Mouse (Mus musculus) heart, adult 11 months (tissue): ENCODE data around the gene Gli2.

Experiments used
- DNase-seq: peaks from one replicate; pipeline ENCODE4 v3.0.0; 2022

Gli2 gene

DNA sequence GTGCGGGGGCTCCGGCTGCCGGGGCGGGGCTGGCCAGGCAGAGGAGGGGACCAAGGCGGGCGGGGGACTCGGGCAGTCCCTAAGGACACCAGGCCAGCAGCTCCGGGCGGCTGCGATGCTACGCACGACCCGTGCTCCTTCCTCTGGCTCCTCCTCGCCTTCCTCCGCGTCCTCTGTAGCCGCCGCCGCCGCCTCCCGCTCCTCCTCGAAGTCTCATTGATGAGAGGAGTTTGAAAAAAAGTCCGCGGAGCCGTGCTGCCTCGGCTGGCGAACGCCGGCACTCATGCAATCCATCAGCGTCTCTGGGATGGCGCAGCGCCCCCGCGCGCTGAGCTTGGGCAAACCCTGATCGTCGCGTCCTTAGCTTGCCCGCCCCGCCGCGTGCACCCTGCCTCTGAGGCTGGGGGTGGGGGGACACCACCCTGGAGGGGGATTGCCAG lies at the start of gene Gli2:
Gli2 (minus strand) TSS at position 218 of the 440 bp plus-strand sequence.
- DNase-seq: peak; percentile 98

DNA sequence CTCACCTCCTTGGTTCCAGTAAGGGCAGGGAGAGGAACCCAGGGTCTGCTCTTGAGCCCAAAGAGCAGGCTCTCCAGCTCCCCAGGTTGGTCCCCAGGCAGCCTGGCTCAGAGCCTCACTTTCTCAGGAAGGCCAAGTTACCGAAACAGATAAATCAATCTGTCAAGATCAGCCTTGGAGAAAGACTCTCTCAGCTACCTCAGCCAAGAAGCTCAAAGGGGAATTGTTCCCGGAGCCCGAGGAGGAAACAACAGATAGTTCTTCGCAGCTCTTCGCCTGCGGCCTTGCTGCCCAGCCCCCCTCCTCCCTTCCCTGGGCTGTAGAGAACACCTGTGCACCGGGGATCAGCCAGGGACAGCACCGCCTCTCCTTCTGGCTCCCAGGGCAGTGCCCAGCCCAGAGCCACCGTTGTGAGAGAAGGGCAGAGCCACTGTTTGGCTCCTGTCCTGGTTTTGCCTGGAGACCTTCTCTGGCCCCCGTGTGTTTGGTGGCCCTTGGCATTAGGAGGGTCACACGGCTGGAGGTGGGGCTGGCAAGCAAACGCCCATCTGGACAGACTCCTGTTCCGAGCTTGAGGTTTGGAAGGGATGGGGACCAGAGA lies 44.6 kb upstream of the Gli2 start:
- DNase-seq: no peak

DNA sequence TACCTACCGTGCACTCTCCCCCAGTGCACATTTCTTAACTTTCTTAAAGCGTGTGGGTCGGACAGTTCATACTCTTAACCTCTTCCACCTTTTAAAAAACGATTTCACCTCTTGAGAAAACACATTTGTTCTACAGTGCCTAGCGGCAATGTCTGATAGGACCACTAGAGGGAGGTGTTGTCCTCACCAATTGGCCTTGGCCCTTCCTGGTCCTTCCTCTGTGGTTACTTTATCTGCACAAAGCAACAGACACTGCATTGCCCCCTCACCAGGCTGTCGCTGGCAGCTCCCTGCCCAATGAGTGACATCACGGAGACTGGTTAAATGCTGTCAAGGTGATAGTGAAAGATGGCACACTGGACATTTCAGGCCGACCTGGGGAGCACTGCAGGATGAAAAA lies 40.3 kb upstream of the Gli2 start:
- DNase-seq: no peak

DNA sequence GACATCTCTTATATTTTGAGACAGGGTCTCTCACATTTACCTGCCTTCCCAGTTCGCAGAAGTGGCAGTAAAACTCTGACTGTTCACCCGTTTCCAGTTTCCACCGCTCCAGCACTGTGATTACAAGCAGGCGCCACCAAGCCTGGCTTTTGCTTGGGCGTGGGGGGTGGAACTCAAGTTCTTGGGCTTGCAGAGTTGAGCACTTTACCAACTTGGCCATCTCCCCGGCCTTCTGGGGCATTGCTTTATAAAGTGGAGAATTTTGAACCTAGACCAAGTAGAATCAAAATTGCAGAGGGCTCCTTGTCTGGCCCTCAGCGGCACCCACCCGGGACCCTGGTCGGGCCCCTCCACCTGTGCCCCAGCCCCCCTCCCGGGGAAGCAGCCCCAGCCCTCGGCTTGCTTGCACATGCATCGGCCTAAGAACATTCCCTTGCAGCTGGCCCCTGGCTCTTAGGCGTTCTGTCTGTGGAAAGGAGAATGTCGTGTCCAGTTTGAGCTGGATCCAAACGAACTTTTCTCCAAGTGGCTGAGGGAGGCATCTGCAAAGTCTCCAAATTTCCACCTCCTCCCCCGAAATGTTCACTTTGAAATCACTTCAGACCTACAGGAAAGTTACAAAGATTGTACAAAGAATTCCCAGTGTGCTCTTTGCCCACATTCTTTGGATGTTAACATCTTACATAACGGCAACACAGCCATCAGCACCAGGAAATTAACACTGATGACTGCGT lies 36.6 kb upstream of the Gli2 start:
- DNase-seq: peak; percentile 93

DNA sequence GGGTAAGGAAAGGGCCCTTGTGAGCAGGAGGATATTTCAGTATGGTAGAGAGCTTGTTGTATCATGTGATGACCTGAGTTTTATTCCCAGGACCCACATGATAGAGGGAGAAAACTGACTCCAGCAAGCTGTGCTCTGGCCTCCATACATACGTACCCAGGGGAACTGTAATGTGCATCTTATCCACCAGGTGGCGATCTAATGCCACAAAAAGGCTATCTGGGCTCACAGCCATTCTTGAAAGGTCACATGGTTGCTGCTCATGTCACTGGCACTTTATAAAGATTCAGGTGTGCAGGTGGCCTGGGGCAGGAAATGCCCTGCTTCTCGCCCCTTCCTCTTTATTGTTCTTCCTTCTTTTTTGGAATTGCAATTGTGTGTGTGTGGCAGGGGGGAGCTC lies 34.1 kb upstream of the Gli2 start:
- DNase-seq: peak; percentile 93

DNA sequence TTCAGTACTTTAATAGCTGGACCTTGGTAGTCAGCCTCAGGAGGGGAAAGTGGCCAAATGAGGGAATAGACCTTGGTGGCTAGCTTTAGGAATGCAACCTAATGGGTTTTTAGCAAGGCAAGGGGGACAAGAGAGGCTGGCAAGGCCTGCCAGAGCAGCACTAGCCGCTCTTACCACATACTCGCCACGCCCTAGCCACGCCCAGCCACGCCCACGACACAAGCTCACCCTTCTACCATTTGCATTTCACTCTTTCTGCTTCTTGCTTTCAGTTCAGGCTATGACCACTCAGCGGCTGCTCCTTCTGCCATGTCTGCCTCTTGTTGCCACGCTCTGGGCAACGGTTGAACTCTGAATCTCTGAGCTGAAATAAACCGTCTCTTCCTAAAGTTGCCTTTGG lies 32.4 kb upstream of the Gli2 start:
- DNase-seq: no peak

DNA sequence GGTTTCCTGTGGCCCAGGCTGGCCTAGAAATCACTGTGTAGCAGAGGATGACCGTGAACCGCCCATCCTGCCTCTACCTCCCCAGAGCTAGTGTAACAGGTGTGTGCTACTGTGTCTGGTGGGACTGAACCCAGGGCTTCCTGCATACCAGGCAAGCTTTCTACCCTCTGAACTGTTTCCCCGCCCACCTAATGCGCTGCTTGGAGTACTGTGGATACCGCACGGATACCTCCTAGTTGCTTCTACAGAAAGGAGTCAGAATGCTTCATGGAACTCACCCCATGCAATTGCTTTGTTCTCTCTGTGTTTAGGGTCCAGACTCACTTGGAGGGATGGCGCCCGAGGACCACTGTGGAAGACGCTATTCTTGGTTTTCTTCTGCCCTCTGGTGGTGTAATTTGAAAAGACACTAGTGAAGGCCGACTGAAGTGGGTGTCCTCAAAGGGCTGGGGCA lies 30.1 kb upstream of the Gli2 start:
- no peak for DNase-seq

DNA sequence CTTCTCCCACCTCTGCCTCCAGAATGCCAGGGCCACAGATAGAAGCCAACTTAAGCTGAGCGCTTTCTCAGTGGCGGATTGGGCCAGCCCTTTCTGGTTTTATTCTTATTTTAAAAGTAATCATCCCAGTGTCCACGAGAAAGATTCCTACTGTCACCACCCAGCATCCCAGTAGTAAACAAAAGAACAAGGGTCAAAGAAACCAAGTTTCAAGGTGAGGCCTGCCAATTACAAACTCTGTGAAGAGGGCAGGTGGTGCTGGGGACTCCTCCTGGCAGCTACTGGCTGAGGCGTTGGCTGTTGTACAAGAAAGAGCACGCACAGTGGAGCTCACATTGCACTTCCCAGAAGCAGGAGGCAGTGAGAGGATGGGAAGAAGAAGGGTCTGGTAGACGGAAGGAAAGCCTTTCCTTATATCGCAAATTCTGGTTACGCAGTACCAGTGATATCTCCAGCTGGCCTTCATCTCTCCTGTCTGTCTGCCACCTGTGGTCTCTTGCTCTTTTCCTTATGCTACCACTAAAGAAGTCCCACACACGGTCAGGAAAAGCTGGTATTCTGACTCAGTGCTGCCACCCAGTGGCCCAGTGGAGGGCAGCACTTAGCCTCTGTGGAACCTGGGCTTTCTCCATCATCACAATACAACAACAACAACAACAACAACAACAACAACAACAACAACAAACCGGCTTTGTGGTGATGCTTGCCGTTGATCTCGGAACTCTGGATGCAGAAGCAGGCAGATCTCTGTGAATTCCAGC lies 29.0 kb upstream of the Gli2 start:
- DNase-seq: no peak

DNA sequence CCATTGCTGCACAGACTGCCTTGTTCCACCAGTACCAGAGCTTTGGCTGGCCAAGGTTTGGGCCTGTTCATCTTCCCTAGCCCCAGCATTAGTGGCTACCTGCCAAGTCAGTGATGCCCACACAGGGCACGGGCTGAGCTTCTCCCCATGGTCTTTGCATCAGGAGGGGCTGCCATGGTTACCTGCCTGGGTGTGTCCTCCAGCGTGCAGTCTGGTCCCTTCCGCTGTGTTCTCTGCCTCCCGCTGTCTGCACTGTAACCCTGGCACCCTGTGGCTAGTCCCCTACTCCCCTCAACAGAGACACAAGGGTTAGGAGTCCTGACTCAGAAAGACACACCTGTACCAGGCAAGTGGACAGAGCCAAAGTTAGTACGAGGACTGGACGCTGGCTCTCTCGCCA lies 24.5 kb upstream of the Gli2 start:
- DNase-seq: no peak

DNA sequence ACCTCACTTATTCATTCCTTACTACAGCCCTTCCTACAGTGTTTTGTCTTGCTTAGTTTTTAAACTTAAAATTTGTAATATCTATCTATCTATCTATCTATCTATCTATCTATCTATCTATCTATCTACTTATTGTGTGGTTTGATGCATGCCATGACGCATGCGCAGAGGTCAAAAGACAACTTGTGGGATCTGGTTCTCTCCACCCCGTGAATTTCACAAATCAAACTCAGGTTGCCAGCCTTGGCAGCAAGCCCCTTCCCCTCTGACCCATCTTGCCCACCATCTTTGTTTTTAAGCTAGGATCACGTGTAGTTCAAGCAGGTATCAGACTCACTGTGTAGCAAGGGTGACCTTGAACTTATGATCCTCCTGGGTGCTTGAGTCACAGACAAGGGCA lies 22.9 kb upstream of the Gli2 start:
- no peak for DNase-seq

DNA sequence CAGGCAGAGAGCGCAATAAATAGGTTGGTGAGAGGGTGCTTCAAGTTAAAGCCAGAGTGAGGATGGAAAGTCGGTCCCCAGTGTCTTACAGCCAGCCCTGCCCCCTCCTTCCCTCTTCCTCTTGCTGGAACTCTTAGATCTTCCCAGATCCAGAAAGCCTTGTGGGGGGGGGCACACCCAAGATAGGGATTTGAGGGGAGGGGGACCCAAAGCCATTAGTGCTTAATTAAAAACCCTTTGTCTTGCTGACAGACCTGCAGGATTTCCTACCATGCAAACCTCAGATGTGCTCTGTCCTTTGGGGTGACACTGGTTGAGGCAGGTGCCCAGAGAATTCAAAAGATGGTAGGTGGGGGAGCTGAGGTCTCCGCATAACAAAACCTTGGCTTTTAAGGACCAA lies 22.5 kb upstream of the Gli2 start:
- no peak for DNase-seq

DNA sequence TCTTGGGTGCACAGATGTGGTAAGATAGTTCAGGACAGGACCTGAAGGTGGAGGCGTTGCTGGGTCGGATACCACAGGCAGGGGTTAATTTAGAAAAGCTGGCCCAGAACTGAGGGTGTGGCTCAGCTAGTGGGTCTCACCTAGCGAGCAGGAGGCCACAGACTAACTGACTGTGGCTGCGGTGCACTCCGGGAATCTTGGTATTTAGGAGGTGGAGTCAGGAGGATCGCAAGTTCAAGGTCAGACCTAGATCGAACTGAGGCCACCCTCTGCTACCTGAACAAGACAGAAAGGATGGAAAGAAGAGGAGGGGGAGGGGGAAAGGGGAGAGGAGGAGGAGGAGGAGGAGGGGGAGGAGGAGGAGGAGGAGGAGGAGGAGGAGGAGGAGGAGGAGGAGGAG lies 22.1 kb upstream of the Gli2 start:
- no peak for DNase-seq

DNA sequence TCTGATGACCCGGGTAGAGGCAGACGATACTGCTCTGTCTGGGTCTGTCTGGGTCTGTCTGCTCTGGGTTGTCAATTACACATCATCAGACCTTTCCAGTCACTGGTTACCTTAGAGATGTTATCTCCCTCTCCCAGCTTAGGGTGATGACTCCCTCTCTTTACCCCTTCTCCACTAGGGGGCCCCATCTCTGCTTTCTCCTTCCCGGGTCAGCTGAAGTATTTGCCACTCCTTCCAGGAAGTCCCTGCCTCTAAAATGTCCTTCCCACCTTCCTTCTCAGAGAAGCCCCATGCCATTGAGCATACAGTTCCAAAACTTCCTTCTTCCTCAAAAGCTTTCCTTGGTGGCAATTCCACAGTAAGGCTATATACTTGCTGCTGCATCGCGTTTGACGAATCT lies 21.5 kb upstream of the Gli2 start:
- no peak for DNase-seq

DNA sequence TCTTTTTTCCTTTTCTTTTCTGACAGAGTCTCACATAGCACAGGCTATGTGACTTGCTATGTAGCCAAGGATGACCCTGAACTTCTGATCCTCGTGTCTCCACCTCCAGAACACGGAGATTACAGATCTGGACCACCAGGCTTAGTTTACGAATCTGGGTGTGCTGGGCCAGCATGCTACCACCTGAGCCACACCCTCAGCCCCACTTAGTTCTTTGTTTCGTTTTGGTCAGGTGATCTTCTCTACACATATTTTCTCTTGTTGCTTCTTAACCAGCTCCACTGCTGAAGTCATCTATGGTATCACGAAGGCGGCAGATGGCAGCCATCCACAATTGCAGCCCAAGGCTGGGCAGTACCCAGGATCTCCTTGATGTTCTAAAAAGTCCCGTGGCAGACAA lies 20.5 kb upstream of the Gli2 start:
- DNase-seq: no peak

DNA sequence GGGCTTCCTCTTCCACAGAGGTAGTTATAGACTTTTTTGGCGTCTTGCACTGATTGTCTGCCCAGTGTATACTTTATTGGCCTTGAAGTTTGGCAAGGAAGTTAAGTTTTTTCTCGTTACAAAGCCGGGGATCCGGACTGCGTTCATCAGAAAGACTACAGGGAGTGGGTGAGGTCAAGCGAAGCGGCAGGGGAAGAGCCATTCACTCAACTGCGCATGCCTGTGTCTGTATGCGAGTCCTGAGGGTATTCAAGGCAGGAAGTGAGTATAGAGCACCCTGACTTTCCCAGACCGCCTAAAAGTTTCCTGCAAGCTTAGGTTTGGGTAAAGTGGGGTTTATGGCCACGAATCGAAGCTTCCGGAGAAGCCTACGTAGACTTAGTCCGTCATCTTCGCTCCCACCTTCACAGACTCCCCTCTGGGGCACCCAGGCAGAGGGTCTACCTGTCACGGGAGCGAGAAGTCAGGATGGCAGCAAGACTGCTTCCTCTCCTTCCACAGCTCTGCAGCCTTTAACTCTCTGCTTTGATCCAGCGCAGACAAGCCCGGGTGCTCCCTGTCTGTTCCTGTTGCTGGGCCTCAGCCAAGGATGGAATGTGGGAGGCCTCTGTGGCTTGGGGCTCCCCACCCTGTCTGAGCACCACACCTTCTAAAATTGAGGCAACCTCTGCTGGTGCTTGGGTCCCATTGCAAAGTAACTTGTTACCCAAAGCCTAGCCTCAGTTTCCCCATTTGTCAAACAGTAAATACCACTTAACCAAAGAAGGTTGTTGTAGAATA lies 11.7 kb upstream of the Gli2 start:
- DNase-seq: peak; percentile 94

DNA sequence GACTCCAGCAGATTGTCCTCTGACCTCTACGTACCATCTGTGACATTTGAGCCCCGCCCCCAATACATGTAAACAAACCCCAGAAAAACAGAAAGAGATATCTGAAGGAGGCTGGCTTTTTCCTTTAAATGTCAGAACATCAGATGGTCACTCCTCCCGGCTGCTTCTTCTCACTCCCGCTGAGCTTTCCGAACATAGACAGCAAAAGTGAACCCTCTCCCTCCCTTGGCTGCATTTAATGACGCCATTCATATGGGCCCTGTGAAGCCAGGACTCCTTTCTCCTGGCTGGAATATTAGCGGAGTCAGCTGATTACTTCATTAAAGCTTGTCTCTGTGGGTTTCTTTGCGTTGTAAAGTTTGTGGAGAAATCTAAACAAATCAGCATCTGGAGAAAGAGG lies 3.1 kb upstream of the Gli2 start:
- DNase-seq: no peak

DNA sequence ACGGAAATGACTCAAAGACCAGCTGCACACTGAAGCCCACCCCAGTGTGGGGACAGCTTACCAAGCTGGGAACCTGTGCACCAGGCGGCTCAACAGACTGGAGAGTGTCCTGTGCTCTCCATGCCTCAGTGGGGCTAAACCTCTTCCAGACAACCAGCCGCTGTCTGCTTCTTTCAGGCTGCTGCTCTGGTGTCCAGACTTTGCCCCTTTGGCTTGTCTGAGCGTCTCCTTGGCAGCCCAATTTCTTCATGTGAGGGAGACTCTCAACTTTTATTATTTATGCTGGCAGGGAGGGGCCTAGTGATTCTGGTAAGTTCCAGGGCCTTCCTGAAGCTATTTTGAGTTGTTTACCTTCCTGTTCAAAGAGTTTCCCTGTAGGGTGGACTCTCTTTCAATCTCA lies 2.4 kb upstream of the Gli2 start:
- DNase-seq: no peak

DNA sequence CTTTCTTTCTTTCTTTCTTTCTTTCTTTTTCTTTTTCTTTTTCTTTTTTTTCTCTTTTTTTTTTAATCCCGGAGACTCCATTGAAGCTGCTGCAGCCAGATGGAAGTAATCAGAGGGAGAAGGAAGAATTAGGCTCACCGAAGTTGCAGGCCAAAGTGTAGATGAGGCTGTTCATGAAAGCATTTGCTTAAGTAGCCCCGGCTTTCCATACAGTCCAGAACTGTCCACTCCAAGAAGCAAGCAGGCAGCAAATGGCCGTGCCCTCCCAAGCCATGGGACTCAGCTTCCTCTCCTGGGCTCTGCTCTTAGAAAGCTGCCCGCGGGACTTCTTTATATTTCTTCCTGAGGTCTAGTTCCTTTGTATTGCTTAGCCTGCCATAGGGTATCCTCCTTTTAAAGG lies 1.0 kb upstream of the Gli2 start:
- no peak for DNase-seq

DNA sequence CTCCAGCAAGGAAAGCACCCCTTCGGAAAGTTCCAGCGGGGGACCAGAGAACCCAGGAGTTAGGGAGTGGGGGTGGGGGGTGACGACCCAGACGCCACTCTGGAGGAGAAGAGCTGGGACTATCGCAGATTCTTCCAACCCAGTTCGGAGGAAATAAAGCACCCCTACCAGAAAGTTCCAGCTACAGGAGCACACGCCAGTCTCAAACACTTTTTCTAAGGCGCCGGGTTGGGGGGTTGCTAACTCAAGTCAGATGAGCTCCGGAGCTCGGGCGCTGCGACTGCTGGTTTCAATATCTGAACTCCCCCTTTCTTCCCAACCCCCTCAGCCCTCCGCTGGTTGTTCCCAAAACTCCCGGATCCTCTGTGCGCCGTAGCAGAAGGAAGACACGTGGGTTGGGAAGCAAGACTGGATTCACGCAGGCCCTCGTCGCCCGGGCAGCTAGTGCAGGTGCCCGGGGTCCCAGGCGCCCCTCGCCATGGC lies 494 bp upstream of the Gli2 start:
- peak; percentile 94 for DNase-seq

DNA sequence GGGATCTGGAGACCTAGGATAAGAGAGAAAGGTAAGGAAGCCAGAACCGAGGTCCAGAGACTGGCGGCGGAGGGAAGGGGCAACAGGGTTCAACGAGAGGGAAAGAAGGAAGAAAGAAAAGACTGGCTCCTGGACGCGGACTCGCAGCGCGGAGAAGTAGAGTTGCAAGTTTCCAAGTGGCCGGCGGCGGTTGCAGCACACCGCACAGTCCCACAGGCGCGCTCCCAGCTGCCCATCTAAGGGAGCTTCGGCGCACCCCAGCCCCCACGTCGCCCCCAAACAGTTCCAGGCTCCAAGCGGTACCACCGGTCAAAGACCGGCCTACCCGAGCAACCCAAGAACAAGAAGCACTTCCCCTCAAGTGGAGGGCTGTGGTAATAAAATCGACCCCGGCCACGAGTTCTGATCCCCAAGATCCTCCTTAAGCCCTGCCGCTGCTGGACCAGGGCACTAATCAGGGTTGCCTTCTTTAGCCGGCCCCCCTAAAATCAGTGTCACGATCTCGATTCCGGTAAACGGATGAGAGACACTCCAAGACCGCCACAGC lies 715 bp downstream of the Gli2 start:
- peak; percentile 91 for DNase-seq

DNA sequence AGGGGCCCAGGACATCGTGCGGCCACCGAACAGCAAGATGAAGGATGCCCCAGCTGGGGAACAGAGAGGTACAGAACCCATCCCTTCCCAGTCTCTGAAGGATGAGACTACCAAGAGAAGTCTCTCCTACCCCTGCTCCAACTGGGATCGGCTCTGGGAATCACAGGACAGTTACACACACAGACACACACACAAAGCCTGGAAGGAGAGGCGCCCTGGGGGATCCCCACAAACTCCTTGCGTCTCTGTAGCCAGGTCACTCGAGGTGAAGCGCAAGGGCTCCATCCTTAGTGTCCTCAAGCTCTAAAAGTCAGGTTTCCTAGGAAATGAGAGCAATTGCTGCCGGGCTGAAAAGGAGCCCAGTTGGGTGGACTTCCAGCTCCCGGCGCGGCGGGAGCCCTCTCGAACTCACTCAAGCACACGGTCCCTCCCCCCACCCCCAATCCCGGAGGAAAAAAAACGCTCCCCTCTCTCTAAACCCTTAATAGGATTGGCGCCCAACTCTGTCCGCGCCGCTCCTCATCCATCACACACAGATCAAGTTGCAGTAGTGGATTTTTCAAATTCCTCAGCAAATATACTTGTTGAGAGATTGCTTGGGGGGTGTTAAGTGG lies 1.4 kb downstream of the Gli2 start:
- peak; percentile 92 for DNase-seq

DNA sequence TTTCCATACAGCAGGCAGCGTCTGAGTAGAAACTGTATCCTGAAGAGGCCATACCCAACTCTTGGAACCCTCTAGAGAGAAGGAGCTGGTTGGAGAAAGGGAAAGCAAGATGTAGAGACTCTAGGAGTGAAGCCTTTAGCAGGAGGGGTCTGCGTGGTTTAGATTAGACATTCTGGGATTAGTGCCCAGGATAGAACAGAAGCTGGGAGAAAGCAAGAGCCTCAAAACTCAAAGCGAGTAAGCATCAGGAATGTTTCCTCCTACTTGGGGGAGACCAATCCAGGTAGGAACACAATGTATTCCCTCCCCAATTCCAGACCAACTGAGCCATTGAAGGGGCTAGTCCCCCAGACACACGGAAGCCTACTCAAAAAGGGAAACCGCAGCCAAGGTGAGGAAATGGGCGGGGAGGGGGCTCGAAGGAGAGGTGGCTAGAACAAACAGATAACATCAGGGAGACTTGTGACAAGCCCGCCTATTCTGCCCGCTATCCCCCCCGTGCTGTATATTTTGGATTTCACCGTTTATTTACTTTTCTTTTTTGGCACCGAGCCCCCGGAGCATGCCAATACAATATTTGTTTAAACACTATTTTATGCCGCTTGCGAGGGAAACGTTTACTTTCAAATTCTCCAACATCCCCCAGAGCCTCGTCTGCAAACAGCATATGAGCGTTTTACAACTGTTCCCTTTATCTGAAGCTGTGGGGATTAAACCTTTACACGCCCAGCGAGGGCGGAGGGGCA lies 2.1 kb downstream of the Gli2 start:
- DNase-seq: peak; percentile 91
